Mouse (Mus musculus) gastrocnemius, postnatal 14 days (tissue): ENCODE measurements around the gene Hyal1. TPM values are rescaled to one million over a fixed set of nuclear protein-coding genes. Genes with fewer than 3 reads are reported as not detected.
"Not testable (repeated sequence)": the region's sequence is repeated elsewhere in the genome, so short reads cannot be mapped to it uniquely, and the experiment has no call there.

Experiments
- DNase-seq: peaks from one replicate; pipeline ENCODE4 v3.0.0; 2021; ENCODE audit warnings: mixed read lengths
- intact Hi-C: fragments of 180-260 bp; cut with DNase I; formaldehyde crosslinking; loops from one replicate; pipeline ENCODE4 v1.15.1; 2025; ENCODE audit warnings: low total_unique reads
- total RNA-seq, 2 experiments: library from RNA; stranded (reverse); gene quantifications; 2 replicates each; pipeline ENCODE4 v1.2.3; 2021

Gene Hyal1
- total RNA-seq, 2 experiments from 2014 or later: 2.6 to 2.7 TPM

DNA sequence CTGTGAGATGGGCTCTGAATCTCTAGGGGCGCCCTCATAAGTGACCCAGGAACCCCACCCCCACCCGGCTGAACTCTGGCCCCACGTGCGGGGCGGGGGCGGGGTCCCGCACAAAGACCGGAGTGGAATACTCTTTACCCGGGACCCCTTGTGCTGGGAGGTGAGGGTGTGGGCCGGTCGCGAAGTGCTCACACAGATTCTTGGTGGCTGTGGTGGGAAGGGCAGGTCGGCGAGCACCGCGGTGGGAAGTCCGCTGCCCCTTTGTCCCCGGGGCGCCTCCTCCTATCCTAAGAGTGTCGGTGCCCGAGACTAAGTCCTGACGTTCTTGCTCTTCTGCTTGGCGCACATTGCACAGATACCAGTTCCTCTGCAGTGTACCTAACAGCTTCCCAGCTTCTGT, 7.5 kb upstream of the Hyal1 start:
- intact Hi-C loops: no loop called here
- no peak for DNase-seq

DNA sequence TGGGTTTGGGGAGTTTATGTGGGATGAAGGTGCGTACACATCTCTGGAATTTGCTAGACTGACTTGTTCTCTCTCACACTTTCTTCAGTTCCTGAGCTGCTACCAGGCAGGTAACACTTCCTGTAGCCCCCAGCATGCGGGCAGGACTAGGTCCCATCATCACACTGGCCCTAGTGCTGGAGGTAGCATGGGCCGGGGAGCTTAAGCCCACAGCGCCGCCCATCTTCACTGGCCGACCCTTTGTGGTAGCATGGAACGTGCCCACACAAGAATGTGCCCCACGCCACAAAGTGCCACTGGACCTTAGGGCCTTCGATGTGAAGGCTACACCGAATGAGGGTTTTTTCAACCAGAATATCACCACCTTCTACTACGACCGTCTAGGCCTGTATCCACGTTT, 6.7 kb upstream of the Hyal1 start:
- intact Hi-C loops: no loop called here
- DNase-seq: no peak

DNA sequence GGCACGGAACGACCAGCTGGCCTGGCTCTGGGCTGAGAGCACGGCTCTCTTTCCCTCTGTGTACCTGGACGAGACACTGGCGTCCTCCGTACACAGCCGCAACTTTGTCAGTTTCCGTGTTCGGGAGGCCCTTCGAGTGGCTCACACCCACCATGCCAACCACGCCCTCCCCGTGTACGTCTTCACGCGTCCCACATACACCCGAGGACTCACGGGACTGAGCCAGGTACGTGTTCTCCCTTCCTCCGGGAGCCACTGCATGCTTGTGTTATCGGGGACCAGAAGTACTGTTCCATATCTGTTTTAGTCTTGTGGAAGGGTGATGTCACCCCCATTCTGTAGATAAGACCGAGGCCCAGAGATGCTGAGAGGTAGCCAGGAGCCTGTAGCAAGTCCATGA, 5.9 kb upstream of the Hyal1 start:
- DNase-seq: no peak
- intact Hi-C loops: no loop called here

DNA sequence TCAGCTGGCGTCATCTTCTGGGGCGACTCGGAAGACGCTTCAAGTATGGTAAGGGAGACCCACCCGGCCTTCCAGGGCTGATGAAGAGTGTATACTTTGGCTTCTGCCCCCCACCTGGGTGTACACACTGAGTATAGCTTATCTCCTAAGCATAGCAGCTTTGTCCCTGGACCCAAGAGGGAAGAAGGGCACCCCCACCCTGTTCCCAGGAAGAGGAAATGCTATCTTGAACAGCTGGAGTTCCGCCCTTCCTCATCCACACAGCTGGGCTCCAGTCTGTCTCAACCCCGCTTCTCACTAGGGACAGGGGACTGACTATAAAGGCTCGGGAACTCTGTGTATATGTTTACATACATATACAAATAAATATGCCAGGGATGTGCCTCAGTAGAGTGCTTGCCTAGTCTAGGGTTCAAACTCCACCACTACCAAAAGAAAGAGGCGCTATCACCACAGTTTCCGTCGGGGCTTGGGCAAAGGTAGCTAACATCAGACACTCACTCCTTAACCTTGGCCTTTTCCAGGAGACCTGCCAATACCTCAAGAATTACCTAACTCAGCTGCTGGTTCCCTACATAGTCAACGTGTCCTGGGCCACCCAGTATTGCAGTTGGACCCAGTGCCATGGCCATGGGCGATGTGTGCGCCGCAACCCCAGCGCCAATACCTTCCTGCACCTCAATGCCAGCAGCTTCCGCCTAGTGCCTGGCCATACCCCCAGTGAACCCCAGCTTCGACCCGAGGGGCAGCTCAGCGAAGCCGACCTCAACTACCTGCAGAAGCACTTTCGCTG, 5.0 kb upstream of the Hyal1 start:
- intact Hi-C loops: no loop called here

DNA sequence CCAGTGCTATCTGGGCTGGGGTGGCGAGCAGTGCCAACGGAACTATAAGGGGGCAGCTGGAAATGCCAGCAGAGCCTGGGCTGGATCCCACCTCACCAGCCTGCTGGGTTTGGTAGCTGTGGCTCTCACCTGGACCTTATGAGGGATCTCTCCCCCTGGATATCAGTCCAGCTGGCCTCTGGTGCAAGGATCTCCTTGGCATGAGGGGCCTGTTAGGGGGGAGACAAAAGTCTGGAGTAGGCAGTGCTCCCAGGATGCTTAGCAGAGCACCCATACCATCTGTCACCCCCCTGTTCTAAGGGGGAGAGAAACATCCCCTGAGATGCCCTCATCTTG, 4.4 kb upstream of the Hyal1 start:
- intact Hi-C loops: no loop called here

More for the DNA sequence above, 5.0 kb upstream of the Hyal1 start:
- DNase-seq: no peak

DNA sequence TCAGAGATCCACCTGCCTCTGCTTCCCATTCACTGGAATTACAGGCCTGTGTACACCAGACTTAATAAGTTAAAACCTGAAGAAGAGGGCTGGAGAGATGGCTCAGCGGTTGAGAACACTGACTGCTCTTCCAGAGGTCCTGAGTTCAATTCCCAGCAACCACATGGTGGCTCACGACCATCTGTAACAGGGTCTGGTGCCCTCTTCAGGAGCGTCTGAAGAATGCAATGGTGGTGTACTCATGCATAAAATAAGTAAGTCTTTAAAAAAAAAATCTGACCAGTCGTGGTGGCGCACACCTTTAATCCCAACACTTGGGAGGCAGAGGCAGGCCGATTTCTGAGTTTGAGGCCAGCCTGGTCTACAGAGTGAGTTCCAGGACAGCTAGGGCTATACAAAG, 3.0 kb upstream of the Hyal1 start:
- intact Hi-C loops, DNase-seq: not testable (repeated sequence)

More for the DNA sequence above, 4.4 kb upstream of the Hyal1 start:
- DNase-seq: no peak

DNA sequence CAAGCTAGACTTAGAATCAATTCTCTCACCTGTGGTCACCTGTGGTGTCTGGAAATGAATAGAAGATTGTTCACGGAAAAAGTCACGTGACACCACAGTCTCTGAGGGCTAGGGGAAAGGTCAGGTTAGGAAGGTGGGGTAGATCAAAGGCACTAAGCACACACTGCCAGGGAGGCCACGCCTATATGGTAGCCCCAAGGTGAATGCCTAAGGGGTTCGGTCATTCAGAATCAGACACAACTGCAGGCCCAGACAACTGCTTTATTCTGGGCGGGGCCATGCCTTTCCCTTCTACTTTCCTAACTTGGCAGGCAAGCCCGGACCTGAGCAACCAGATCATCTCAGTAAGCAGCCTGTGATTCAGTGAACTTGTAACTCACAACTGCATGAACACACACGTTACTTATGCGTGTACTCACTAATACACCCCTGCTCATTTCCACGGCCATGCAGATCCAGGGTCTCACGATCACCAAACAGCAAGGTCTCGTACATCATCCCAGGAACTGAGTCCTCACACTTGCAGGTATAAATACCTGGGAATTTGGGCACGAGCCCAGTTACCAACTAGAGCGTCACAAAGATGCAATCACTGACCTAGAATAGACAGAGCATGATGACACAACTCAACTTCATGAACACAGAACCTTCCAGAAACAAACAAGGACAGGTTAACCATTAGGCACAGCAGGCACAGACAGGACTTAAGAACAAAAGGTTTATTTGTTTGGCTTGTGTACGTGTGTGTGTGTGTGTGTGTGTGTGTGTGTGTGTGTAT, 959 bp upstream of the Hyal1 start:
- intact Hi-C loops: no loop called here
- no peak for DNase-seq

DNA sequence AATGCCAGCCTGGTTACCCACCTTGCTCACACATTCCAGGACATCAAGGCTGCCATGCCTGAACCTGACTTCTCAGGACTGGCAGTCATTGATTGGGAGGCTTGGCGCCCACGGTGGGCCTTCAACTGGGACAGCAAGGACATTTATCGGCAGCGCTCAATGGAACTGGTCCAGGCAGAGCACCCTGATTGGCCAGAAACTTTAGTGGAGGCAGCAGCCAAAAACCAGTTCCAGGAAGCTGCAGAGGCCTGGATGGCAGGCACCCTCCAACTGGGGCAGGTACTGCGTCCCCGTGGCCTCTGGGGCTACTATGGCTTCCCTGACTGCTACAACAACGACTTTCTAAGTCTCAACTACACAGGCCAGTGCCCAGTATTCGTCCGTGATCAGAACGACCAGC, 1.1 kb downstream of the Hyal1 start:
- no peak for DNase-seq
- intact Hi-C loops: no loop called here

DNA sequence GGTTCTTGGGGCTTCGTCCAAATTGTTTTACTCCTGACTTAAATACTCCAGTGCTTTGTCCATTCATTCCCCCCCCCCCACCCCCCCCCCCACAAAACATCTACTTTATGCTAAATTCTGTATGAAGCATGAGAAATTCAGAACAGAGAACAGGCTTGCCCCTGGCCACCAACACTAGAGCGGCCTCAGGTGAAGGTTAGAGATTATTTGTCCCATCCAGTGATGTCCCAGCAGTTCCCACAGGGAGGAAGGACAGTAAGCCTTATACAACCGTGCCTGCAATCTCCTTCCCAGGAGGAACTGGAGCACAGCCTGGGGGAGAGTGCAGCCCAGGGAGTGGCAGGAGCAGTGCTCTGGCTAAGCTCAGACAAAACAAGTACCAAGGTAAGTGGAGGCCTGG, 1.9 kb downstream of the Hyal1 start, which contains the start of gene Naa80:
Naa80 (plus strand) TSS at position 301 of the 400 bp plus-strand sequence.
- no peak for DNase-seq
- intact Hi-C loops: no loop called here

DNA sequence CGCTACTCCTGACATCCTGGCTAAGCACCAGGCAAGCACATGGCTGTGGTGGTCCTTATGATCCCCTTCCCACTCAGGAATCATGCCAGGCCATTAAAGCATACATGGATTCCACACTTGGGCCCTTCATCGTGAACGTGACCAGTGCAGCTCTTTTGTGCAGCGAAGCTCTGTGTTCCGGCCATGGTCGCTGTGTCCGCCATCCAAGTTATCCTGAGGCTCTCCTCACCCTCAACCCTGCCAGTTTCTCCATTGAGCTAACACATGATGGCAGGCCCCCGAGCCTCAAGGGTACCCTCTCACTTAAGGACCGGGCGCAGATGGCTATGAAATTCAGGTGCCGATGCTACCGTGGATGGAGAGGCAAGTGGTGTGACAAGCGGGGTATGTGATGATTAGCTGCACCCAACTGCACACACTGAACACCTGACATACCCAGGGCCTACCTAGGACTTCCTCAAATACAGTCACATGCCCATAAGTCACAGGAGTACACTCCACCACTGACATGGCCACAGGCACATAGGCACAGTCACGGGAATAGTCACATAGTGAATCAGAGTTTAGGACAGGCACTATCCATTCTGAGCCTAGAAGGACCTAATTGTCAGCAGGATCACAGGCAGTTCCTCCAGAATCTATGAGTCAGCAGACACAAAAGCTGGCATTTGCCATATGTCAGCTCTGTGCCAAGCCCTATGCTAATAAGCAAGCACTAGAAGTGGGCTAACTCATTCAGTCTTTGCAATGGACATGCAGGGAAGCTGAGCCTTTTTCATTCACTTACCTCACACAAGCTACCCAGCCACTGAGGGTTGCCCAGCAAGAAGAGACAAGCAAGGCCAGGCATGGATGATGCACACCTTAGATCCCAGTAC, 2.5 kb downstream of the Hyal1 start:
- DNase-seq: no peak
- intact Hi-C loops: no loop called here

DNA sequence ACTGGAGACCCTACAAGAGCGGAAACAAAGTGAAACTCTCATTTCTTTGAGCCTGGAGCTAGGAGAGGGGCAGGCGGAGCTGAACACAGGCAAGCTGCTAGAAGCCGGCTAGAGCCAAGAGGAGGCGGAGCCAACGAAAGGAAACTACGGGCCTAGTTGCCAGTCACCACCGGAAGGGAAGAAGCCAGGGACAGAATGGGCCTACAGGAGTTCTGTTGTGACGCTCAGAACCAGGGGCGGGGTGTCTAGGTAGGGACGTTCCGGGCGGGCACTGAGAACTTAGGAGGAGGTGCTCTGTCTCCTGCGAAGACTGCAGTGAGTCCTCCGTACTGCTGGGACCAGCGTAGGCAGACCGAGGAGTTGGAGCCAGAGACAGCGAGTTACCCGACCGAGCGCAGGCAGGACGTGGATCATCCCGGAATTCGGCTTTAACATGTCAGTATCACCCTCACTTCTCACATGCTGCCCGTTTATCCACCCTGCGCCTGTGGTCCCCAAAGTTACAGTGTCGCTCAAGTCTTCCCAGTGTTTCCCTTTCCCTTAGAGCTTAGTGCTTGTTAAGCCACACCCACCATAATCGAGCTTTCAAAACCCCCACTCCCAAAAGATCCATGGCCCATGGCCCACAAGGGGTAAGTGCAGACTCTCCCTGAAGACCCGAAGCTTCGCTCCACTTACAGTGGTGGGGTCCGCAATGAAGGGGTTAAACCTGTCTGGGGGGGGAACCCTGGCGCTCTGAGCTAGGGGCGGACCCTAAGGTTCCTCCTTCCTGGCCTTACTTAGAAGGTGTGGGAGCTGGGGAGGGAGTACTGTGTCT, 4.0 kb downstream of the Hyal1 start, which contains the start of gene Hyal3:
Hyal3 (plus strand) TSS at position 318 of the 817 bp plus-strand sequence.
- intact Hi-C loops: no loop called here
- DNase-seq: peak; percentile 91

DNA sequence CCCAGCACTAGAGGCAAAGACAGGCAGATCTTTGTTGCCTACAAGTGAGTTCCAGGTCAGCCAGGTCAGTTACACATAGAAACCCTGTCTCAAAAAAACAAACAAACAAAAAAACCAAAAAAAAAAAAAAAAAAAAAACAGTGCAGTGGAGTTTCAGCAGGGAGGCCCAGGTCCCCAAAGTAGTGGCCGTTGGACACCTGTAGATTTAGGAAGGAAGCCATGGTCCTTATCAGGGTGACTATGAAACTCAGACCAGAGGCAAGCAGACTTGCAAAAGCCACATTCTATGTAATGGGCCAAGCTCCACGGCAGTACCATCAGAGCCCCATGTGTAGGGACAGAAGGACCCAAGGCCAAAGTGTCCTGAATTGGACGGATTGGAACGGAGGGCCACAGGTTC, 4.9 kb downstream of the Hyal1 start:
- no peak for DNase-seq
- intact Hi-C loops: no loop called here

DNA sequence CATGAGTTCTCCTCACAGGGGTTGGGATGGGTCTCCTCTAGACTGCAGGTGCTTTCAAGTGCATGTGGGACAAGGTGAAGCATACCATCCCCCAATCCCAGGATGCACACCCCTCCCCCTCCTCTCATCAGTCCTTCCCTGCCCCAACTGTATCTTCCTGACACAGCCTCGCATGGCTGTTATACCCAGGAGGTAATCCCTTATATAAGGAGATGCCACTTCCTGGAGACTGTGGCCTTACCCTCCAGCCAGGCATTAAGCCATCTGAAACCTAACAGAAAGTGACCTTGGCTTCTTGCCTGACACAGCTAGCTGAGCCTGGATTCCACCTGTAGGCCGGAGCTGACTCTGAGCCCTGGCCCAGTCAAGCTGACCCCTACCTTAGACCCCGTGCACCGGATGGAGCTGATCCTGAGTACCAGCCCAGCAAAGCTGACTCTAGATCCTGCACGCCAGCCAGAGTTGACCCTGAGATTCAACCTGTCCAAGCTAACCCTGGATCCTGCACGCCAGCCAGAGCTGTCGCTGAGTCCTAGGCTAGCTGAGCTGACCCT, 5.9 kb downstream of the Hyal1 start:
- intact Hi-C loops: no loop called here
- no peak for DNase-seq

DNA sequence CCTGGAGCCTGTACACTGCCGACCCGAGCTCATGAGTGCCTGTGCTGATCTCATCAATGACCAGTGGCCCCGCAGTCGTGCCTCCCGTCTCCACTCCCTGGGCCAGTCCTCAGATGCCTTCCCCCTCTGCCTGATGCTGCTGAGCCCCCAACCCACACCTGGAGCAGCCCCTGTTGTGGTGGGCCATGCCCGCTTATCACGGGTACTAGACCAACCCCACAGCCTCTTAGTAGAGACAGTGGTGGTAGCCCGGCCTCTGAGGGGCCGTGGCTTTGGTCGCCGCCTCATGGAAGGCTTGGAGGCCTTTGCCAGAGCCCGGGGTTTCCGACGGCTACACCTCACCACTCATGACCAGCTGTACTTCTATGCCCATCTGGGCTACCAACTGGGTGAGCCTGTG, 6.4 kb downstream of the Hyal1 start:
- intact Hi-C loops: no loop called here
- DNase-seq: no peak

DNA sequence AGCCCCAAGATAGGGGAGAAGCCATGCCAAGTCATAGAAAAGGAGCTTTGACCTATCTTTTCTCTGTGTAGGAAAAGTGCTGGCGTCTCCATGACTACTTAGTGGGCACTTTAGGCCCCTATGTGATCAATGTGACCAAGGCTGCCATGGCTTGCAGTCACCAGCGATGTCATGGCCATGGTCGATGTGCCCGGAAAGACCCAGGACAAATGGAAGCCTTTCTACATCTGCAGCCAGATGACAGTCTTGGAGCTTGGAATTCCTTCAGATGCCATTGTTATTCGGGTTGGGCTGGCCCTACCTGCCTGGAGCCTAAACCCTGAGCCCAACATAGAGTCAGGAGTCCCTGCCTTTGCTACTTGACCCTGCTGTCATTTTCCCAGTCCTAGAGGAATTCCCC, 9.8 kb downstream of the Hyal1 start:
- no peak for DNase-seq
- intact Hi-C loops: no loop called here

DNA sequence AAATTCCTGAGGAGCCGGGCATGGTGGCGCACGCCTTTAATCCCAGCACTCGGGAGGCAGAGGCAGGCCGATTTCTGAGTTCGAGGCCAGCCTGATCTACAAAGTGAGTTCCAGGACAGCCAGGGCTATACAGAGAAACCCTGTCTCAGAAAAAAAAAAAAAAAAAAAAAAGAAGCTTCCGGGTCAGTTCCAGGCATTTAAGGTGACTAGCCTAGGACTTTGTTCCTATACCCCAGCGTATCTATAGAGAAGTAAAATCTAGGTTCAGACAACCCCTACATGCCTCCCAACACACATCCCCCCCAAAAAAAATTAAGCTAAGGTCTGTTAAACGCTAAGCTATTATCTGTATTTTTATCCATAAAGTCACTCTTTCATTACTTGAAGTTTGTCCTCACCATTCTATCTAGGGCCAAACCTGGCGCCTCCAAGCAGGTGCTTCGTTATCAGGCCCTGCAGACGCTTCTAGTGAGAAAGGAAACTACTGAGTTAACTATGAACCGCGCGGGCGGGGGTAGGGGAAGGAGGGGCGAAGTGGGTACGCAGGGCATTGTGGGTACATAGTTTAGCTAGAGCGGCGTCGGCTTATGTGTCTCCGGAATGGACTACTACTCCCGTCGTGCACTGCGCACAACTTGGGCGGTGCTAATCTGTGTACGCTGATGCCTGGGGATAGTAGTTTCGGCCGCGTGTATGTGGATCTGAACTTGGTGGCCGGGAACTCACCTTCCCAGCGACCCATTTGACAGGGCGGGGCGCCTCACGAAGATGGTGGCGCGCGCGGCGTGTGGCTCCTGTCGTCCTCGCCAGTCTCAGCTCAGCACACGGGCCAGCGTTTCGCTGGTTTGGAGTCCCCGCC, 10.5 kb downstream of the Hyal1 start, which contains the start of gene Ifrd2:
Ifrd2 (plus strand) TSS at position 669 of the 859 bp plus-strand sequence.
- DNase-seq: peak; percentile 97
- intact Hi-C loops: no loop called here

DNA sequence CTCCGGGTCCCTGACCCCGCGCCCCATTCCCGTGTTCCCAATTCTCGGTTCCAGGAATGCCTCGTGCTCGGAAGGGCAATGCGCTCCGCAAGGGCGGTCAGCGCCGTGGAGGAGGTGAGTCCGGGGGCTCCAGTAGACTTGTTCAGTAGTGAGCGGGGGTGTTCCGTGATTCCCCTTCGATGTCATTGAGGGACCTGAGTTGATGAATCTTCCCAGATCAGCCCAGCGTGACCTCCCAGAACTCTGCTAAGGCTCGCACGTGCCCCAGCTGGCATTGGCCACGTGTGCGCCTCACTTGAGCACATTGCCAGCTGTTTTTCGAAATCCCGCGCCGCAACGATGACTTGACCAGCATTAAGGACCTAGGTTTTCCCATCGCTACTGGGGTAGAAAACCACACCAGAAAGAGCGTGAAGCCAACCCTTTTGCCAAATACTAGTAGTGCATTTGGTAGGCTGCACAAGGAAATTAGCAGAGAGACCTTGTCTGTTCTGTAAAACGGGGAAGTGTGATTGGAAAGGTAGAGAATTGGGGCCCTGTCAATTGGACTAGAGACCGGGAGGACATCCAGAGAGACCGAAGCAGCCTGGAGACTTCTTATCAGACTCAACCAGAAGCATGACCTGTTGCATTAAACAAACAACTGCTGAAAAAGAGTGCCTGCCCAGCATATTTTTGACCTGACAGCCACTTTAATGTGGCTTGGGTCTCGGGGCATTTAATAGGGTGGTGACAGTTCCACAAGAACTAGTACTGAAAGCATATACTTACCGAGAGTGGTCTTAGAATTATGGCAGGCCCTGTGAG, 11.3 kb downstream of the Hyal1 start:
- DNase-seq: peak; percentile 56
- intact Hi-C loops: no loop called here
